Mouse (Mus musculus) ovary, postnatal 36 days (tissue): ENCODE data around the gene 4930564D02Rik.

Experiments used
- DNase-seq: peaks from one replicate; pipeline ENCODE4 v3.0.0; 2022; ENCODE audit warnings: low spot score, mixed read lengths

The 4930564D02Rik gene

GRCm38 (mm10) chr3:105066544-105066943, at the start of gene 4930564D02Rik:
4930564D02Rik (plus strand) TSS chr3:105066844.
- no peak for DNase-seq

DNA sequence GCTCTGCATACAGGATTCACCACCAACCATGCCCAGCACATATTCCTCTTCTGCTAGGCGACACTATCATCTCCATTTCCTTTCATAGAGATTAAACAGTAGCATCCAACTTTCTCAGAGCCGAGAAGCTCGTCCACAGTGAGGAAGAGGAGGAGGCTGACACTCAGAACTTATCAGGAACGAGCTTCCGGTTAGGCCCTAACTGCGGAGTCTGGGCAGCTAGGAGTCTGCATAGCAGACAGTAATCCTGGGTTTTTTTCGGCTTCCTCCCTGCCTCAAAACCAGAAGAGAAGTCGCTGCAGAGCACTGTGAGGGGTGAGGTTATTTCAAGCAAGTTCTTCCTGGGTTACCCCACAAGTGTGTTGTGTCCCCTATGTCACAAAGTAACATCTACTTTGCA, 49.3 kb upstream of the 4930564D02Rik start:
- DNase-seq = no peak

- DNase-seq = no peak
Measured at GRCm38 (mm10) chr3:105018085-105018782, 48.4 kb upstream of the 4930564D02Rik start.

DNA sequence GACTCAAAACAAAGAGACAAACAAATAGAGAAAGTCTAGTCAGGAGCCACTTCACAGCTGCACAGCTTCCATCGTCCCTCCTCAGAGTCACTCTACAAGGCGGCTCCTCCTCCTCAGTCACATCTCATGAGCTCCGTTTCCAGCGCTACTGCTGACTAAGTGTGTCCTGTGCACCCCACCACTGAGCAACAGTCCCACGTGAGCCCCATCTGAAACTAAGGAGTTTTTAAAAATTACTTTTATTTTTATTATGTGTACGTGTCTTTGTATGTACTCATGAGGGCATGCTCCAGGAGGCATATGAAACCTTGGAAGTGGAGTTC, 47.9 kb upstream of the 4930564D02Rik start:
- no peak for DNase-seq

GRCm38 (mm10) chr3:105019826-105020692, 46.6 kb upstream of the 4930564D02Rik start:
- DNase-seq = no peak

- no peak for DNase-seq
Measured at GRCm38 (mm10) chr3:105023371-105024005, 43.2 kb upstream of the 4930564D02Rik start.

DNA sequence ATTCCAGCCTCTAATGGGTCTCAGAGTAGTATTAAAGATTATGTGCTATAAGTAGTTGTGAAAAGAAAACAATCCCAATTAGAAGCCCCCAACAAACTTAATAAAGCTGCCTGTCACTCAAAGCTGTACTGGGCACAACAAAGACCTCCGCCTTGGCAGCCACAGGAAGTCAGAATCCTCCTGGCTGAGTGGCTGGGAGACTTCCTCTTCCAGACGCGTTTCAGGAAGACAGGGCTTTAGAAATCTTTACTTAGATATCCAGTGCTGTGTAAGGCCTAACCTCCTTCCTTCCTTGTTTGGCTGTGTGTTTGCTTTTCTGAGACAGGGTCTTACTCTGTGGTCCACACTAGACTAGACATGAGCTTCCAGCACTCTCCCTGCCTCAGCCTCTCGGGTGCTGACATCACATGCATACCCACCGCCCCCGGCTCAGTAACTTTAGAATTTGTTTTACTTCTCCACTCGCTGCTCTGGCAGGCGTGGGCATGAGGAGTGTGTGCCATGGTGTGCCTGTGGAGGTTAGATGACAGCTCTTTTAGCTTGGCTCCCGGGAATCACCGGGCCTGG, 30.3 kb upstream of the 4930564D02Rik start:
- DNase-seq = no peak

DNA sequence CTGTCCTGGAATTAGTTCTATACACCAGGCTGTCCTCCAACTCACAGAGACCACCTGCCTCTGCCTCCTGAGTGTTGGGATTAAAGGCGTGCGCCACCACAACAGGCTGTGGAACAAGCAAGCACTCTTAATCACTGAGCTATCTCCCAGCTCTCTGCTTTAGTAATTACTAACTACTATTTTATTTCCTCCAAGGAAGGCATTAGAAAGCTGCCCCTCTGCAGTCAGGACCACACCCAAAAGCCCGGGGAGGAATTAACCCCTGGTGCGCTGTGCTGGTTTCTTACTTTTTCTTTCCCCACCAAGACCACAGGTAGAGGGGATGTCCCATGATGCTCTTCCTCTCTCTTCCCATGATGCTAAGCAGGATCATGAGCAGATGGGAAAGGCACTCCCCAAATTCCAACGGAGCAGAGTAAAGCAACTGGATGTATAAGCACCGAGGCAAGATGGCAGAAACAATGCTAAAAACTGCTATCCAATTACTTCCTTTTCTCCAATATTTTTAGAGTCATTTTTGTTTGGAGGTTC, 29.3 kb upstream of the 4930564D02Rik start:
- no peak for DNase-seq

DNA sequence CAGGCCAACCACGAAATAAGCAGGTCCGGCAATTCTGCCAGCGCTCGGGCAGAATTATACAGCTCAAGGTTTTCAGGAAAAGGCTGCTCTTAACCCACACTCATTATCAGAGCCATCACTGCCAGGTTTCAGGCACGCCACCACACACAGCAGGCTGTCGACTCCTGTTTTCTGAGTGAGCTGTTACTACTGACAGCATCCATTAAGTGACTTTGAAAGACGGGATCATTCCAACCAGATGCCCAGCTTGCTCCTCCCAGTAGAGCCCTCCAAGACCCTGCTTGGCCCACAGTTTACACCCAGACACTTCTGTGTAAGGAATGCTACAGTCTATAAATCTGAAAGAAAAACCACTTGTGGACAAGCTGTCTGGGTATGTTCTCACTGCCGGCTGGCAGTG, 26.6 kb upstream of the 4930564D02Rik start:
- no peak for DNase-seq

GRCm38 (mm10) chr3:105040983-105041625, 25.5 kb upstream of the 4930564D02Rik start:
- DNase-seq = no peak

GRCm38 (mm10) chr3:105043746-105044145, 22.9 kb upstream of the 4930564D02Rik start:
- DNase-seq = no peak

DNA sequence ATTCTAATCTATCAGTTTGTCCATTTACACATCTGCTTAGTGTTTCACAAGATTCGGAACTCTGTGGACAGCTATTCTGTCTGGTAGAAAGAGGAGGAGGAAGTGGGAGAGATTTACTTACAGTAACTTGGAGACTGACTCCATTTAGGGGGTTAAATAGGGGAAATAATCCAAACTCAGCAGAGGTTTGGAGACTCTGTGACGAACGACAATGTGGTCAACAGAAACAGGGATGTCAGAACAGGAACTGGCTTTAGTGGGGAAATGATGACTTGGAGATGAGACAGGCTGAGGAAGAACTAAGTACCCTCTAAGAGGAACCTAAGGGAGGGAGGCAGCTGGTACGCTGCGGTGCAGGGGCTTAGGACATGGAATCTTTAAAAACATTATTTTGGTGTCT, 19.8 kb upstream of the 4930564D02Rik start:
- DNase-seq = no peak

DNA sequence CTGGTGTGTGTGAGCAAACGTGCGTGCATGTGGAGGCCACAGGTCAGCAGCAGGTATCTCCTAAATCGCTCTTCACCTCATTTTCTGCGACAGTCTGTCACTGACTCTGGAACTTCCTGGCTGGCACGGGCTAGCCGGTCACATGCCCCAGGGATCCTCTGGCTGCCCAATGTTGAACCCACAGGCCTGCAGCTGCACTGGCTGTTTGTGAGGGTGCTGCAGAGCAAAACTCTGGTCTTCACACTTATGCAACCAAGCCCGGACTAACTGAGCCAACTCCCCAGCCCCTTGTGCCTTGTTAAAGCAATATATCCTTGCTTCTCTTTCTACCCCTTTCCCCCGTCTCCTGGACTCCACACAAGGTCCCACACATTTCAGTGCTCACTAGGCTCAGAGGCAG, 19.0 kb upstream of the 4930564D02Rik start:
- DNase-seq = peak; percentile 34

- DNase-seq = no peak
Measured at GRCm38 (mm10) chr3:105049848-105050247, 16.8 kb upstream of the 4930564D02Rik start.

GRCm38 (mm10) chr3:105051103-105051502, 15.5 kb upstream of the 4930564D02Rik start:
- no peak for DNase-seq

- no peak for DNase-seq
Measured at GRCm38 (mm10) chr3:105052171-105052936, 14.3 kb upstream of the 4930564D02Rik start.

DNA sequence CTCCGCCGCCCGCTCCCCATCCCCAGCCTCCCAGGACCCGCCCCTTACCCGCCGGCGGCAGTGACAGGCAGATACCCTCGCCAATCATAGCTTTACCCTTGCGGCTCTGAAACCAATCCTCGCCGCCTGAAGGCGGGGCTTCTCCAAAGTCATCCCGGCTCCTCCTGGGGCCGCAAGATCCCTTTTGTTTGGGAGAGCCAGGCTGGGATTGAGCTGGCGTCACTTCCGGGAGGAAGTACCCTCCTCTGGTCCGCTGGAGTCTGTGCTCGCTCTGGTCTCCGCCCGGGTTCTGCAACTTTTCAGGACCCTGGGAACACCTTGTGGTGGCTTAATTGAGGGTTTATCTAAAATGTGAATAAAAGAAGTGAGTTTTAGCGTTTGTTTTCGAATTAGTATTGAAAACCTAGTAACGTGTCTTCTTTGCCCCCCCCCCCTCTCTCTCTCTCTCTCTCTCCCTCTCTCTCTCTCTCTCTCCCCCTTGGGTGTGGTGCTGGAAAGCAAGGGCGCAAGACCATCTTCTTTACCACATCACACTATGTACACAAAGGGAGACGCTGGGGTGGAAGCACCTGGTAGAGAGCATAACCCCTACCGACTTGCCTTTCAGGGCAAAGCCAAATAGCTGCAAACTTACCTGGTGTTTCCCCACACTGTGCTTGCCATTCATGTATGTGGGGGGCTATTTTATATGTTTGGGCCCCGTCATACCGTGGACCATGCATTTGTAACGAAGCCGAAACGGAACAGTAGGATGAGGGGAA, 13.5 kb upstream of the 4930564D02Rik start, which contains the start of gene Cttnbp2nl:
Gene Cttnbp2nl, minus strand, starts transcription at position 210 of the 761 bp plus-strand sequence.
- DNase-seq = peak; percentile 98

DNA sequence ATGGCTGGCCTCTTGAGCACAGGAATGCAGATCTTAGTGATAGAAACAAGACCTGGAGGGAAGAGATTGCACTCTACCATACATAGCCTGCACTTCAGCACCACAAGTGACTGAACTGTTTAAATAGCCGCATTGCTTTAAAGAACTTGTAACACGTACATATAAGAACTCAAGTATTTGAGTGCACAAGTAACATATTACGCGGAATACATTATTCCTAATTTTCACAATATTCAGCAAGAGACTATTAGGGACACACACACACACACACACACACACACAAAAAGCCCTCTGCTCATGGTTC, 13.0 kb upstream of the 4930564D02Rik start:
- no peak for DNase-seq

GRCm38 (mm10) chr3:105054952-105055351, 11.7 kb upstream of the 4930564D02Rik start:
- peak; percentile 30 for DNase-seq

GRCm38 (mm10) chr3:105055666-105056065, 11.0 kb upstream of the 4930564D02Rik start:
- DNase-seq = no peak
